Mouse (Mus musculus): Measurements from ENCODE around the gene Slc26a9.
A peak's percentile ranks its signal among the peaks of the same experiment; 100 is the strongest.
"Not testable (repeated sequence)": the region's sequence is repeated elsewhere in the genome, so short reads cannot be mapped to it uniquely, and the experiment has no call there.

Slc26a9 gene

DNA sequence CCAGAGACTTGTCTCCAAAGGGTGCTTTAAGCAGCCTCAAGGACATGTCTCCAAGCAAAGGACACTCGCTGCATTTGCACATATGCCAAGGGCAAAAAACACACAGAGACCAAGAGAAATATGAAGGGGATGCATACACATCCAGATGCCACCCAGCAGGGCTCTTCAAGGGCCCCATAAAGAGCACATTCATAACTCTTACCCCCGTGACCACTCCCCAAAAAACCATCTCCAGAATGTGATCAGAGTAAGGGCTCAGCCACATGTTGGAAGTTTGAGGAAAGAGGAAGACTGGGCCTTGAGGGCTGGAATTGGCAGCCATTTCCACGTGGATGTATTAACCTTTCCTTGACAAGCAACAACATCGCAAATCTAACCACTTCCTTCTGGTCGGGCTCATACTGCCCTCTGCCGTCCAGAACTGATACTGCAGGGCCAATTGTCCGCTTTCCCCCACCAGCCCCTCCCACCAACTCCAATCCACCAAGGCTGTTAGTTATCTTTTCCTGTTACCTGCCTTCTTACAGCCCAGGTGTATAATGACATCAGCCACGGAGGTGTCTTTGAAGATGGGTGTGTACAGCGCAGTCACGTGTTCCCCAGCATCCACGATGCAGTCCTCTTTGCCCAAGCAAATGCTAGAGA is 21.7 kb downstream of the Slc26a9 start:
- peak; percentile 70 for ATAC-seq (ENCODE audit: low TSS enrichment)

DNA sequence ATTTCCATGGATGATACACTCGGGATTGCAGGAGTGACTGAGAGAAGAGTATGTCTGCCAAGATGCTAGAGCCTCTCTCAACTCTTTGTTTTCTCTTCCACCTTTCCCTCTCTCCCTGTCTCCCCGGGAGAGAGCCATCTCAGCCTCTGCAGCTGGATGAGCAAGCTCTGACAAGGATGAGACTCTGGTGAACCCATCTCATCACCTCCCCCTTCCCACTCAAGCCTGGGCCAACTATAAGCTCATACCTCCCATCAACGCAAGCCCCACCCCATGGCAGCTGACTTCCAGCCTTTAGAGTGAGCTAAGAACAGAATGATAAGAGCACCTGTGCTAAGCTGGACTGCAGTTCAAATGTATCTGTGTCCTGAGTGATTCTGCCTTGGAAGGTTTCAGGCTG is 25.5 kb downstream of the Slc26a9 start:
- no peak for ATAC-seq (ENCODE audit: low TSS enrichment)

DNA sequence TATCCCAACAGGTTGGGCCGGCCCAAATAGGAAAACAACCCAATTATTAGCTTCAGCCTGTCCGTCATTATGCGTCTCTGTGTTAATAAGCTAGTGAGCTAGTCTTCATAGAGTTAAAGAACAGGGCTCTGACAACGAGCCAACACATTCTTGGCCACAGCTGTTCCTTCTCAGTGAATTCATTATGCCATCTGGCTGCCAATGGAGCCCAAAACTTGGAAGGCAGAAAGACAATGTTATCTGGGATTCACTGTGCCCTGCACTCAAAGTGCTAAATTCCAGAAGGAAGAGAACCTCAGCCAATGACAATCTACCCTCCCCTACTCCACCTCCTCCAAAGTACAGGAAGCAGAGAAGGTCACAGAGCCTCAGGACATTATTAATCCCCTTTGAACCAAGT is 26.8 kb downstream of the Slc26a9 start:
- peak; percentile 96 for ATAC-seq (ENCODE audit: low TSS enrichment)

DNA sequence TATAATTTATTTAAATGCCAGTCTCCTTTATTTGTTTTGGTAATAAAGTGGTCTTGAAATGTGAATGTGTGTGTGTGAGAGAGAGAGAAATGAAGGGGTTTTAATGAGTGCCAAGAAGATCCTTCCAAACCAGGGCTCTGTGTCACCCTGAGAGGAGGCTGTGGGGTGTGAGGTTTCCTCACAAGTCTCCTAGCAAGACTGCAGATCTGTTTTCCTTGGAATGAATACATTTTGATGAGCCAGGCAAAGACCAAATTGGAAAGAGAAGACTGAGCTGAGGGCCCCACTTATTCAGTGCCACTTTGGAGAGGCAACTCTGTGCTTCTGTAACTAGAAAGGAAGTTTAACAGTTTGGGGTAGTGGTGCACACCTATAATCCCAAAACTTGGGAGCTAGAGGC is 27.6 kb downstream of the Slc26a9 start:
- peak; percentile 78 for ATAC-seq (ENCODE audit: low TSS enrichment)

DNA sequence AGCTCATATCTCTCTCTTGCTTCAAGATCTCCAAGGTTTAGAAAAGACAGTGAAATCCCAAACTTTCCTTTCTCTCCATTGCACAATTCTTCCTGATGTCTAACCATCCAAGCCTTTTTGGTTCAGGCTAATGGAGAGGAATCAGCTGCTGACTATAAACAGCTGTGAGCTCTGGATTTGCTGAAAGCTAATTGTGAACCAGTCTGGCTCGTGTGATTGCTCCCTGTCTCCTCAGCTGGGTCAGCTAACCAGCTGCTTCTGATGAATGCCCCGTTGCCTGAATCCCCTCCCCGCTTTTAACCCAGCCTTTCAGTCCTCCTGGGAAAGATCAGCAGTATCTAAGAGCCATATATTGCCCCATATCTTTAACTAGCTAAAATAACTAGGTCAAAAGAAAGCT is 50.8 kb downstream of the Slc26a9 start:
- no peak for ATAC-seq (ENCODE audit: low TSS enrichment)

DNA sequence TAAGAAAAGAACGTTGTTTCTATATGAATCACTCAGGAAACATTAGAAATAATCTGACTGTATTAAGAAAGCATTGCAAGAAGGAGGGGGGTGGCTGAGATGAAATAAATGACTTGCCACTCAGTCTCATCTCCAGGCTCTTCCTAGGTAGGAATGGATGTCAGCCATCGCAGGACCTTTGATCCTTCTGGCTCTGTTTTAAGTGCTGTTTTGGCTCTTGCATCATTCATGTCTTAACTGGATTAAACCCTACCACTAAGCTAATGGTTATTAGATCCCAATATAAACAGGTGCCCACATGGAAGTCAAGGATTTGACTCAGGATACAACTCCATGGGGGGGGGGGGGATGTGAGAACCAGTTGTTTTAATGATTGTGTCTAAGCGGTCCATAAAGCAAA is 51.3 kb downstream of the Slc26a9 start:
- no peak for ATAC-seq (ENCODE audit: low TSS enrichment)

DNA sequence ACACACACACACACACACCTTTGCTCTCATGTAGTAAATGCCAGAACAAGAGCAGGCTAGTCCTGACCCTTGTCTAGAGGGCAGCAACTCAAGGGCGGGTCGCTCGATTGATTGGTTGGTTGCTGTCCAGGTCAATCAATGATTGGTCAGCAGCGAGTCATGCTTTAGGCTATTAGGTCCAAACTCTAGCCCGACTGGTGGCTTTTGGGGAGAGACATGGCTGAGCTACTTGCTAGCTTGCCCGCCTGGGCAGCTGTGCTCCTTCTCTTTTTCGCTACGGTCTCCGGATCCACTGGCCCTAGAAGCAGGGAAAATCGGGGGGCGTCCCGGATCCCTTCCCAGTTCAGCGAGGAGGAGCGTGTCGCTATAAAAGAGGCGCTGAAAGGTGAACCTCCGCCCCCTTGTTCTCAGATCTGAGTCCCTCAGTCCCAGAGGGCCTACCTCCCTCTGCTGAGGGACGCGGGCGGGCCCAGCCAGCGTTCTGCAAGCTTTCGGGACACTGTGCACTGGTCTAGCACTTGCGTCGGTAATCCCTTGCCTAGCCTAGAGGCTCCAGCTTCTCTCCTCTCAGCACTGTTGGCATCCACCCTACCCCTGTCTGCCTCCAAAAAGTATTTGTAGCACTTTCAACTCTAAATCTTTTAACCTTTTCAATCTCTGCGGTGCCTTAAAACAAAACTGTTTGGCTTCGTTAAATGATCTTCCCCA is 53.5 kb downstream of the Slc26a9 start, which contains the start of gene Pm20d1:
TSS of gene Pm20d1 (plus strand) at position 180 of the 708 bp plus-strand sequence.
- ATAC-seq (ENCODE audit: low TSS enrichment), result peak; percentile 83

DNA sequence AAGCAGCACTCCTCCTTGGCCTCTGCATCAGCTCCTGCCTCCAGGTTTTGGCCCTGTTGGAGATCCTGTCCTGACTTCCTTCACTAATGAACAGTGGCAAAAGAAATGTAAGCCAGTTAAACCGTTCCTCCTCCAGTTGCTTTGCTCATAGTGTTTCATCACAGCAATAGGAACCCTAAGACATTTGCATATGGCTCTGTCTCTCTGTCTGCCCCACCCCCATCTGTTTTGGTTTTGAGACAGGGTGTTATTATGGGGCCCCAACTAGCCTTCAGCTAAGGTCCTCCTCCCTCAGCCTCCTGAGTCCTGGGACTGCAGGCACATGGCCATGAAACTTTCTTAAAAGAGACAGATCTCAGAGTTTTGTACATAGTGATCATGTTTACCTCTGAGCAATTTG is 56.2 kb downstream of the Slc26a9 start:
- ATAC-seq (ENCODE audit: low TSS enrichment), result no peak

DNA sequence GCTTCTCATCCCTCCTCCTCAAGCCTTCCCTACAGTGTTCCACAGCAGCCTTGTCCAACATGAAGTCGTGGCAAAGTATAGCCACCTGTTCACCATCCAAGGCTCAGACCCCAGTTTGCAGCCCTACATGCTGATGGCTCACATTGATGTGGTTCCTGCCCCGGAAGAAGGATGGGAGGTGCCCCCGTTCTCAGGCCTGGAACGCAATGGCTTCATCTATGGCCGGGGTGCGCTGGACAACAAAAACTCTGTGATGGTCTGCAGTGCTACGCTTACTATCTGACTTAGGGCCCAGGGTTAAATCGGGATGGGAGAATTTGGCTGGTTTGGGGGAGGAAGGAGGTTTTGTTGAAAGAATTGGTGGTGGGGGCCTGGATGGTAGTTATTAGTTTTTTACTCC is 57.2 kb downstream of the Slc26a9 start:
- no peak for ATAC-seq (ENCODE audit: low TSS enrichment)

DNA sequence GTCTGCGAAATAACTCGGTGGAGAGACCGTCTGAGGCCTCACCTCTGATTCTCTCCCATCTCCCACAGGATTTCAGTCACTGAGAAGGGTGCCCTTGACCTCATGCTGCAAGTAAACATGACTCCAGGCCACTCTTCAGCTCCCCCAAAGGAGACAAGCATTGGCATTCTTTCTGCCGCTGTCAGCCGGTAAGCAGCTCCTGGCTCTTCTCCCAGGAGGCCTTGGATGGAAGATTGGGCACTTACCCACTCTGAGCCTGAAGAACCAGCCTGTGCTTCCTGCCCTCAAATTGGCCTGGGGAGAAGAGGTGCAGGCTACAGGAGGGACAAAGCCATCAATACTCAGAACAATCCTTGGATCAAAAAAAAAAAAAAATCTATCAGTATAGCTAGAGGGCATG is 58.8 kb downstream of the Slc26a9 start:
- ATAC-seq (ENCODE audit: low TSS enrichment), result no peak

DNA sequence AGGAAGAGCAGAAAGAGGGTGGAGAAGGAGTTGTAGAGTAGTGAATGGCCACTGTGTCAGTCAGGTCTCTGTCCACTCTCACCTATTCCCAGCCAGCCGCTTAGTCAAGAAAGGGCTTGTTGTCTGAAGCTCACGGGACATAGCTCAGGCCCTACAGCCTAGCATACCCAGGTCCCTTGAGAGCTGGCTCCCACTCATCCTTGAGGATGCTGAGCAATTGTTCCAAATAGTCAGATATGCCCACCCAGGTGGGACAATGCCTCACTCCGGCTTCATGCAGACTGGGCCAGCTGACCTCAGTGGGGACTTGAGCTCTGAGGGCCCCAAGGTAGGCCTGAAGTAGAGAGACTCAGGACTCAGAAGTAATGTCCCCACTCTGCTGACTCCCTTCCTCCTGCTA is 60.3 kb downstream of the Slc26a9 start:
- no peak for ATAC-seq (ENCODE audit: low TSS enrichment)

DNA sequence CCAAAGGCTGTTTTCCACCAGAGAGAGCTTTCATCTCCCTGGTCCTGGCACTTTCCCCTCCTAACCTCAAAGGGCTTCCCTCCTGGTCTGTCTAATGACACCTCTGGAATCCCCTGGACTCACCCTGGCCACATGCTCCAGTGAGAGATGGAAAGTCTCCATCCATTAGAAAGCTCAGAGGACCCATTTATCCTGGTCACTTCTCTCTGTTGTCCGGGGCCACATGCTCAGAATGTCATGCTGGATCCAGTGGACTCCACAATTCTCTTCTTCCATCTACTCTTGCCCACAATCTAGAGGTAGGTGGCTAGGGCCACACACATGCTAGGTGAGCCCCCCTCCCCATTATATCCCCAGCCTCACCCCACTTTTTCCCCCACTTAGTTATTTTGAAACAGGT is 65.2 kb downstream of the Slc26a9 start:
- ATAC-seq (ENCODE audit: low TSS enrichment), result no peak

DNA sequence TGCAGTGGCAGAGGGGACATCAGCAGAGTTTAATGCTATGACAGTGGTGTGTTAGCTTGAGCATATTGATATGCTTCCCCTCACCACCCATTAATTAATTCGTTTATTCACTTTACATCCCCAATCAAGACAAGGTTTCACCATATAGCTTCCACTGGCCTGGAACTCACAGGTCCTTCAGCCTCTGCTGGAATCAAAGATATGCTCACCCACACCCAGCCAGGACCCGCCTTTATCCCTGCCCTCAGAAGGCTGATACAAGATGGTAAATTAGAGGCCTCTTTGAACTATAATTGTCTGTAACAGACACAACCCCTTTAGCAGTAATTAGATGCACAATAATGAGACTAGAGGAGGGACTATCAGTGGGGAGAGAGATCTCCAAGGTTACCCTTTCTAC is 65.8 kb downstream of the Slc26a9 start:
- no peak for ATAC-seq (ENCODE audit: low TSS enrichment)

DNA sequence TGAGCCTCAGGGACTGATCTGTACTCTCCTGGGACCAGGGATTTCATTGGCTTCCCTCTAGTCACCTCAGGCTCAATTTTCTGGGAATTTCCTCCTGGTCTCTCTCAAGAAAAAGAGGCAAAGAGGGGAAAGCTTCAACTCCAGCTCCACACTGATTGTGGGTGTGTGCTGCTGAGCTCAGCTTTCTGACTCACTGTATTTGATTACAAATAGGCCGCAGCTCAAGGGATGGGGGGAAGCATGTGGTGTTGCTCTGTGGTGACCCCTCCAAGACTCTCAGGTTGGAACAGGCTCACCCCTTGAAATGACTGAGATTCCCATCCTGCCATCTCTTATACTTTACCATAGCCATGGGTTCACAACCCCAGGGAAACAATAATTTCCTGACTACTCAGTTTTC is 67.6 kb downstream of the Slc26a9 start:
- ATAC-seq (ENCODE audit: low TSS enrichment), result peak; percentile 70; the same call in 1 of the 2 replicates

DNA sequence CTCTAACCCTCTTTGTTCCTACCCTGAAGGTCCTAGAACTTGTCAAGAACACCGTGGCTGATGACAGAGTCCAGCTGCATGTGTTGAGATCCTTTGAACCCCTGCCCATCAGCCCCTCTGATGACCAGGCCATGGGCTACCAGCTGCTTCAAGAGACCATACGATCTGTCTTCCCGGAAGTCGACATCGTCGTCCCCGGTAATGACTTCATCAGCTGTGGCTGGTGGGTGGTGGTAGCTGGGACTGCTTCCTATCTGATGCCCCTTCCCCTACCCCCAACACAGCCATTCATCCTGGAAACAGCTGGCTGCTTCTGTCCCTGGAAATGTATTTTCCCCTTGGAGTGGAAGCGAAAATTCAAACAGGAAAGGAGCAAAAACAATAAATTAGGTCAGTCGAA is 68.2 kb downstream of the Slc26a9 start:
- ATAC-seq (ENCODE audit: low TSS enrichment), result no peak

DNA sequence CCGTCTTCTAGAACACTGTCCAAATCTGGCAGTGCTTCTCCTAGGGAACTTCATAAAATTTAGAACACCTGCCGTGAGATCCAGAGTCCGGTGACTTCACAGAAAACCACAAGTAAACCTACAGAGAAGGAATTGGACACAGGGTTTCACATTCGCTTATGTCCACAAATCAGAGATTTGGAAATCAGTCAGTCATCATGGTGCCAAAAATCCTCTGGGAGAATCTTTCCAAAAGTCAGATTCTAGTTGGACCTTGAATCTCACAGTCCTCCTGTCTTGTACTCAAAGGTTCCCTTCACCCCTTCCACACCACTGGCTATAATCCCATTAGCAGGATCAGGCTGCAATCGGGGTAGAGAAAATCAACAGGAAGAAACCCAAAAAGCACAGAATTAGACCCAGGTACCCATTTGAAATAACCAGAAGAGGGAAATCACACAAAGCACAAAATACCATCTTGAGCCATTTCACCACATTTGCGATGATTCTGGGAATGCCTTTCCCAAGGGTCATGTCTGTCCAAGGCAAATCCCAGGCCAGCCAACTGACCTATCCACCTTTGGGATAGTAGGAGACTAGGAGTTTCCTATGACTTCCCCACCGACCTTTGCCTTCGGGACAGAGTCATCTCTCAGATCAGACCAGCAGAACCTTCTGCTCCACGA is 68.9 kb downstream of the Slc26a9 start:
- no peak for ATAC-seq (ENCODE audit: low TSS enrichment)

DNA sequence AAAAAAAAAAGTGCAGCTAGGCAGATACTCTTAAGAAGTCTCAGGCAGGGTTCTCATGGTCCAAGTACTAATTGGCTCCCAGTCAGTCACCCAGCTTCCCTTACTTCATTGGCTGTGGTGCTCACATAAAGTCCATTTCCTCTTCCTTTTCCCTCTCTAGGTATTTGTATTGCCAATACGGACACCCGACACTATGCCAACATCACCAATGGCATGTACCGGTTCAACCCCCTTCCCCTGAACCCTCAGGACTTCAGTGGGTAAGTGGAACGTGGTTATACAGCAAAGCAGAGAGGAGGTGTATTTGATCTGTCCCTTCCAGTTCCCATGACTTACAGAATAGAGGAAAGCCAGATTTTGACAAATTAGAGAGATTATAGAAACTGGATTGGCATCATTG is 69.9 kb downstream of the Slc26a9 start:
- no peak for ATAC-seq (ENCODE audit: low TSS enrichment)

DNA sequence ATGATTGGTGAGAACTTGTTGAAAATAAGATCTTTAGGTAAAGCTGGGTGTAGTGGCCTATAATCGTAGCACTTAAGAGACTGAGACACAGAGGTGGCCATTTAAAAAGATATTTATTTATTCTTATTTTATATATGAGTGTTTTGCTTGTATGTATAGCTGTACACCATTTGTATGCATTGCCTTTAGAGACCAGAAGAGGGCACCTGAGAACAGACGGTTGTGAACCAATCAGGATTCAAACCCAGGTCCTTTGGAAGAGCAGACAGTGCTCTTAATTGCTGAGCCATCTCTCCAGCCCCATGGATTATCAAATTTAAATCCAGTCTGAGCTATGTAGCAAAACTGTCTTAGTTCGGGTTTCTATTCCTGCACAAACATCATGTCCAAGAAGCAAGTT is 70.4 kb downstream of the Slc26a9 start:
- no peak for ATAC-seq (ENCODE audit: low TSS enrichment)

DNA sequence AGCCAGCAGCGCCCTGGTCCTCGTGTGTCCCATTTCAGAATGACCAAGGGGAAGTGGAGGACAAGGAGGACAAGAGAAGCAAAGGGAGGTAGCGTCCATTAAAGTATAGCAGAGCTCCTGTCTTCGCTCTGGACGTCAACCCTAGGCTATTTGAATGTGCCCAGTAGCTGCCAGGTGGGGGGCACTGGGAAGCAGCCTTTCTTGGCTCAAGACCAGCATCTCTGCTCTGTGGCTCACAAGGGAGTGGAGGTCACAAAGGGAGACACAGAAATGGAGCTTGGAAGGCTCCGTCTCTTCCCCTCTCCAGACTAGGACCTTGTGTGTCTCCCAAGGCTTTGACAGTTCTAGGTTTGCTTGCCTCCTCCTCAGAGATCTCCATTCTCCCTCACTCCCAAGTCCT is 73.1 kb downstream of the Slc26a9 start:
- no peak for ATAC-seq (ENCODE audit: low TSS enrichment)

DNA sequence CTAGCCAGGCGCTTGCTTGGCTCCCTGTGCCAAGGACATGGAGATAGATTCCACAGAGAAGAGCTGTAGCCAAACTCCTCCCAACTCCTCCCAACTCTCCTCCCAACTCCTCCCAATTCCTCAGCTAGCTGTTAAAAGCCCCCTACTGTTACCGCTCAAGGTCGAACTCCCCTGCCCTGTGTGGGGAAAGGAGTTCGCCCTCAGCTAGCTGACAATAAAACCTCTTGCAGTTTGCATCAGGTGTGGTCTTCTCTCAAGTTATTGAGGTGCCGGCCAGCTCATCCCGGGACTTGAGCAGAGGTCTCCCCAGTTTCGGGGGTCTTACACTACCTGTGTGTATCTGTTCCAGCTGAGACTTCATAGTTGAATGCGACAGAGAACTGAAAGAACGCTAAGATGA is 76.5 kb downstream of the Slc26a9 start:
- ATAC-seq (ENCODE audit: low TSS enrichment), result not testable (repeated sequence)

DNA sequence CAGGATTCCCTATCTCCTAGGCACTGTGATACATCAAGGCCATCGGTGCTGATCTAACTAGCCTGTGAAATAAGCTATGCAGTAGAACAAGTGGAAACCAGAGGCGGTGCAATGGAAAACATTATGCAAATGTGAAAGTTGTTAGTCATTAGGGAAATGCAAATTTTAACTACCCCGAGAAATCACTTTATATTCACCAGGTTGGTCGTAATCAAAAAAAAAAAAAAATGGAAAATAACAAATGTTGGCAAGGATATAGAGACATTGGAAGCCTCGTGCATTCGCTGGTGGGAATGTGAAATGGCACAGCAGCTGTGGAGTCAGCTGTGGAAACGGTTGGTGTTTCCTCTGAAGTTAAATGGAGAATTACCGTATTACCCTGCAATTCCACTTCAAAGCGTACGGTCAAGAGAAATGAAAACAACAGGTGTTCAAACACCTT is 77.1 kb downstream of the Slc26a9 start:
- peak; percentile 86 for ATAC-seq (ENCODE audit: low TSS enrichment)
